Mouse (Mus musculus) G1E (cell line): ENCODE data around the gene Eipr1. TPM values are rescaled to one million over a fixed set of nuclear protein-coding genes. Genes with fewer than 3 reads are reported as not detected.

ENCODE experiments used
- ATAC-seq: 2 replicates; pipeline ENCODE4 v1.8.0; 2016; ENCODE audit warnings: mild to moderate bottlenecking; ENCODE audit not compliant: insufficient number of reproducible peaks, poor library complexity, low FRiP score, severe bottlenecking; ENCODE audit errors: extremely low read depth
- DNase-seq: peaks from one replicate; pipeline ENCODE4 v3.0.0; 2012; ENCODE audit warnings: low spot score
- H3K27me3 ChIP-seq: 2 replicates; pipeline ENCODE4 v1.6.1; 2012; ENCODE audit warnings: mild to moderate bottlenecking, low read length, inconsistent platforms; ENCODE audit not compliant: insufficient read depth
- H3K36me3 ChIP-seq: replicated peaks from 2 replicates; pipeline ENCODE3; 2012; ENCODE audit warnings: mild to moderate bottlenecking, inconsistent platforms
- H3K4me1 ChIP-seq: 2 replicates; pipeline ENCODE4 v1.6.1; 2012; ENCODE audit warnings: low read depth, low read length, inconsistent platforms, mixed read lengths; ENCODE audit not compliant: insufficient read depth
- H3K4me3 ChIP-seq: 2 replicates; pipeline ENCODE4 v1.5.1; 2012; ENCODE audit warnings: low read depth, mild to moderate bottlenecking, inconsistent platforms, low read length, moderate library complexity, mixed read lengths
- H3K9me3 ChIP-seq: replicated peaks from 2 replicates; pipeline ENCODE4 v1.6.1; 2012; ENCODE audit warnings: inconsistent platforms
- CTCF ChIP-seq: IDR thresholded peaks from 2 replicates; pipeline ENCODE4 v1.5.1; 2012; ENCODE audit warnings: low read depth, low read length, inconsistent platforms, mixed read lengths
- GATA1 ChIP-seq: IDR thresholded peaks from 2 replicates; pipeline ENCODE4 v1.6.1; 2012; ENCODE audit warnings: borderline replicate concordance, low read length, inconsistent platforms, mixed read lengths
- GATA2 ChIP-seq: IDR thresholded peaks from 2 replicates; pipeline ENCODE4 v1.6.1; 2012; ENCODE audit warnings: low read depth, low read length, inconsistent platforms, borderline replicate concordance
- POLR2AphosphoS5 ChIP-seq: IDR thresholded peaks from 2 replicates; pipeline ENCODE4 v1.6.1; 2012; ENCODE audit warnings: low read depth, low read length, inconsistent platforms; ENCODE audit not compliant: insufficient replicate concordance
- TAL1 ChIP-seq: conservative IDR thresholded peaks from 2 replicates; pipeline ENCODE4 v1.6.1; 2012; ENCODE audit warnings: low read depth, low read length, inconsistent platforms, mixed read lengths
- polyA plus RNA-seq: library from polyadenylated mRNA; stranded (reverse); fragments of >175 nt; gene quantifications from 2 replicates; pipeline ENCODE4 v1.2.3, GENCODE M21; 2012
- total RNA-seq, 2 experiments: library from RNA; stranded (forward) in 1 of 2; stranded (reverse) in 1 of 2; fragments of 200-1000 nt in 1 of 2; fragments of >200 nt in 1 of 2; fragmentation: Nextera tagmentation in 1 of 2; gene quantifications; 2 replicates each; pipeline ENCODE4 v1.2.3; 2014 to 2017

The Eipr1 gene
- total and polyA plus RNA-seq, 3 experiments: 11.0 to 52.8 (median 22.4) TPM

DNA sequence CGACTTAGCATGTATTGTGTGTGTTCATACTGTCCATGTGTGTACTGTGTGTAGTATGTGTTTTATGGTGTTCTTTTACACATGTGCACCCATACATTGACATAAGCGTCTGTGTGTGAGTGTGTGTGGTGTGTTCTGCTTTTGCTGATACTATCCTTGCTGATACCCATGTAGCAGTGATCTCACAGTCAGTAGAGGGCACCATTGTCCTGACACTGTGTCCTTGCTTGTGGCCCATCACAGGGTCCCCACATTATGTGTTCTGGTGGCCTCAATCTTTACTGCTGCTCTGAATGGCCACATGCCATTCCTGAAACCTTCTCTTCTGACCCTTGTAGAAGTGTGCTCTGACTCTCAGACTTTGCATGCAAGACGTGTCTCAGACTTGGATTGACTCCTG, 22.2 kb downstream of the Eipr1 start:
- ATAC-seq (no peak), DNase-seq (no peak)
- Histone ChIP-seq H3K27me3 (no peaks in the 10 kb centered on the region), H3K36me3 (peaks cover 87% of the 10 kb centered on the region), H3K4me3 (no peak overlapping the region), H3K9me3 (no peaks in the 10 kb centered on the region), H3K4me1 (no peaks in the 10 kb centered on the region; the same call in 1 of the 2 replicates)
- TF ChIP-seq TAL1: no peak
- no peak for TF ChIP-seq GATA2
- no peak for TF ChIP-seq CTCF
- no peak for TF ChIP-seq POLR2AphosphoS5
- no peak for TF ChIP-seq GATA1

- Histone ChIP-seq H3K9me3 (no peaks in the 10 kb centered on the region), H3K27me3 (no peaks in the 10 kb centered on the region), H3K4me3 (no peak overlapping the region), H3K36me3 (peaks cover 83% of the 10 kb centered on the region), H3K4me1 (no peaks in the 10 kb centered on the region; the same call in 1 of the 2 replicates)
- TF ChIP-seq POLR2AphosphoS5: no peak
- no peak for TF ChIP-seq CTCF
- no peak for TF ChIP-seq GATA2
- TF ChIP-seq GATA1: no peak
- TF ChIP-seq TAL1: no peak
- ATAC-seq (no peak), DNase-seq (no peak)
Observed at GRCm38 (mm10) chr12:28775120-28775519, 23.5 kb downstream of the Eipr1 start.

DNA sequence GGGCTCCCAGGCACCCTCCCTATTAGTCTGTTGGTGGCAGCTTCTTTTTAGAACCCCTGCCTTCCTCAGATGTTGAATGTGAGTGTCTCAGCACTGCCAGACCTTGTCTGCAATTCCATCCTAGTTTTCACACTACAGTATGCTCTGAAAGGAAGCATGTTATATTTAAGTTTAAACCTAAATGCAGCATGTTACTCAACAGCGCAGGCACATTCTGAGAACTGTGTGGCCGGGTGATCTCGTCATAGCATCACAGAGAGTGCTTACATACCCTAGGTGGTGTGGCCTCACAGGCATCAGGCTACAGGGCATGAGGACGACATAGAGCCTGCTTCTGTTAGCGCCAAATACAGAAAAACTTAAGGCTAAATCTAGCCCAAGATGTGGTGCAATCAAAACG, 24.0 kb downstream of the Eipr1 start:
- Histone ChIP-seq H3K27me3 (no peaks in the 10 kb centered on the region), H3K36me3 (peaks cover 83% of the 10 kb centered on the region), H3K9me3 (no peaks in the 10 kb centered on the region), H3K4me1 (no peaks in the 10 kb centered on the region; the same call in 1 of the 2 replicates), H3K4me3 (no peak overlapping the region)
- ATAC-seq (no peak), DNase-seq (no peak)
- TF ChIP-seq CTCF (0 out of 2 replicates have a peak, but pooled peaks have one; percentile 5), GATA2 (no peak)

DNA sequence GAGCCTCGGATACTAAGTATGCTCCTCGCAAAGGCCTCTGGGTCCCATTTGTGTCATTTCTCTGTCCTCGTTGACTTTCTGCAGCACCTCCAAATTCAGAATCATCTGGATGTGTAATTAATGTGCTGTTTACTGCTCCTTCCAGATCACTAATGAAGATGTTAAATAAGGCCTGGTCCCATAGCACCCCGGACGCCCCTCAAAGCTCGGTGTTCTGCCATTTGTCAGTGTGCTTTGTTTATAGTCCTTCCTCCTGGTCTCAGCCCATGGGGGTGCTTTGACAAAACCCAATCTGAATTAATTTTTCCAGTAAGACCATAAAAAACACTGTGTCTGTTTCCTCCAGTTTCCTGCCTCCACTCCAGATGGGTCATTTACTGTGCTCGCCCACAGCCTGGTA, 28.6 kb downstream of the Eipr1 start:
- Histone ChIP-seq H3K4me3 (no peak overlapping the region), H3K4me1 (no peaks in the 10 kb centered on the region; the same call in 1 of the 2 replicates), H3K9me3 (no peaks in the 10 kb centered on the region), H3K27me3 (no peaks in the 10 kb centered on the region), H3K36me3 (peaks cover 60% of the 10 kb centered on the region)
- ATAC-seq (no peak), DNase-seq (no peak)
- TF ChIP-seq TAL1: no peak
- no peak for TF ChIP-seq GATA2
- TF ChIP-seq POLR2AphosphoS5: no peak
- no peak for TF ChIP-seq CTCF
- no peak for TF ChIP-seq GATA1

GRCm38 (mm10) chr12:28782637-28783036, 31.0 kb downstream of the Eipr1 start:
- no peaks in the 10 kb centered on the region for H3K9me3 ChIP-seq
- DNase-seq: no peak
- H3K36me3 ChIP-seq: peaks cover 55% of the 10 kb centered on the region
- no peak for TF ChIP-seq GATA1
- no peak for TF ChIP-seq TAL1
- TF ChIP-seq GATA2: no peak
- no peak for TF ChIP-seq CTCF
- TF ChIP-seq POLR2AphosphoS5: no peak
- ATAC-seq: no peak
- no peaks in the 10 kb centered on the region for H3K27me3 ChIP-seq
- H3K4me1 ChIP-seq: no peaks in the 10 kb centered on the region; the same call in 1 of the 2 replicates
- peak overlapping the region; percentile 11; the same call in 1 of the 2 replicates for H3K4me3 ChIP-seq

GRCm38 (mm10) chr12:28784355-28784754, 32.8 kb downstream of the Eipr1 start:
- no peak overlapping the region for H3K4me3 ChIP-seq
- TF ChIP-seq POLR2AphosphoS5 (no peak), GATA1 (no peak), CTCF (peak; percentile 56)
- H3K4me1 ChIP-seq: no peaks in the 10 kb centered on the region; the same call in 1 of the 2 replicates
- peak; percentile 12 for DNase-seq
- H3K36me3 ChIP-seq: peaks cover 45% of the 10 kb centered on the region
- H3K9me3 ChIP-seq: no peaks in the 10 kb centered on the region
- no peaks in the 10 kb centered on the region for H3K27me3 ChIP-seq
- peak; percentile 61; the same call in 1 of the 2 replicates for ATAC-seq

DNA sequence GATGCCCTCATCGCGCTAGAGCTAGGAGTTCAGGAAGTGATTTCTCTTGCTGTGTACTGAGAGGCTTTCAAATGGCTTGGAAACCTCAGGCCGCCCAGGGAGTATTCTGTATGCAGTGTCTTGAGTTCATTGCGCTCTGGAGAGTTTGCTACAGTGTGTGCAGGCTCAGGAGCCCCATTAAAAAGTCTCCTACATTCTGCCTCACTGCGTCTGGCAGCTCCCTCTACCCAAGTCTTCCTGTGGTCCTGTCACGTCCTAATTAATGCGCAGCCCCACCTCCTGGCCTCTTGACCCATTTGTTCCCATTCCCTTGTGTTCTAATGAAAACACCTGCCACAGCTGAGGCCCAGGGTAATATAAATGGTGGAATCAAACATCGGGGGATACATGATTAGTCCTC, 33.3 kb downstream of the Eipr1 start:
- H3K27me3 ChIP-seq: no peaks in the 10 kb centered on the region
- H3K9me3 ChIP-seq: no peaks in the 10 kb centered on the region
- no peak overlapping the region for H3K4me3 ChIP-seq
- TF ChIP-seq TAL1: no peak
- ATAC-seq: no peak
- H3K36me3 ChIP-seq: peaks cover 45% of the 10 kb centered on the region
- H3K4me1 ChIP-seq: no peaks in the 10 kb centered on the region; the same call in 1 of the 2 replicates
- DNase-seq: no peak
